Mouse (Mus musculus) A20 (cell line): ENCODE measurements around the gene Pds5b.
A peak's percentile ranks its signal among the peaks of the same experiment; 100 is the strongest.
"Not testable (repeated sequence)": the region's sequence is repeated elsewhere in the genome, so short reads cannot be mapped to it uniquely, and the experiment has no call there.

Experiments
- DNase-seq: peaks from one replicate; pipeline ENCODE4 v3.0.0-alpha.2; 2011; ENCODE audit warnings: low read depth, low spot score

Pds5b gene

DNA sequence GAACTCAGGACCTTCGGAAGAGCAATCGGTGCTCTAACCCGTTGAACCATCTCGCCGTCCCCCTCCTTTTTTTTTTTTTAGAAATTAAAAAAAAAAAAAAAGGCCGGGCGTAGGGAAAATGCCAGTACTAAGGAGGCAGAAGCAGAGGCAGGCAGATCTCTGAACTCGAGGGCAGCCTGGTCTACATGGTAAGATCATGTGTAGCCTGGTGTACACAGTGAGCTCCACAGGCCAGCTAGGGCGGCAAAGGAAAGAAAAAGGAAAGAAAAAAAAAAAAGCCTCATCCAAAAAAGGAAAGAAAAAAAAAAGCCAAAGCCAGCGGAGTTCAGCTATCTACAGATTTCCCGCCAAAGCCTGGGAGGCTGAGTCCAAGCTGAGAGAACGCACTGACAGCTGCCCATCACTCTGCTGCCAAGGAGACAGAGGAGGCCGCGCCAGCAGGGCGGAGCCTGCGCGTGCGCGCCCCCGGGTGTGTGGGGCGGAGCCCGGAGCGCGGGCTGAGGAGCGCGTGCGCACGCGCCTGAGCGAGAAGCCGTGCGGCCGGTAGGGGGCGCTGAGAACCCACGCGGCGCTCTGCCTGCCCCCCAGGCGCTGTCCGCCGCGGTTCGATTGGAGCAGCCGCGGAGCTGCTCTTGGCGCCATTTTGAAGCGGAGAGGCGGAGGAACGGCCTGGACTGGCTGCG is at the start of gene Pds5b:
Pds5b (plus strand) TSS at position 587 of the 683 bp plus-strand sequence.
- DNase-seq, result peak; percentile 98

DNA sequence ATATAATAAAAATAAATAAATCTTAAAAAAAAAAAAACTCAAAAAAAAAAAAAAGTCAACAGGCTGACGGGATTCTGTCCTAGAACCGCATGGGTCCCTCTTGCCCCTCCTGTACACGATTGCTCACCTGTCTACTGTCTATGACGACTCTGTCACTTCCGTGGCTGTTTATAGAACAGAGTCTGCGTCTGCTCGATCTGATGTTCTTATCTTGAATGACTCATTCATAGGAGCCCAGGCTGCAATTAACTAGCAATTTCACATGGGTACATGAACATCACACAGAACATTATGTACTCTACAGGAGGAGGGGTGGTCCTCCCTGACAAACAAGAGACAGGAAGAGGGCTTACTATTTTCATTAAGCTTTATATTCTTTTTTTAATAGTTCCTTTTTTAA is 48.0 kb upstream of the Pds5b start:
- no peak for DNase-seq

GRCm38 (mm10) chr5:150629272-150629671 is 44.3 kb upstream of the Pds5b start:
- DNase-seq, result no peak

GRCm38 (mm10) chr5:150629692-150630091 is 43.8 kb upstream of the Pds5b start:
- no peak for DNase-seq

GRCm38 (mm10) chr5:150641440-150641839 is 32.1 kb upstream of the Pds5b start:
- DNase-seq, result no peak

GRCm38 (mm10) chr5:150643390-150643789 is 30.1 kb upstream of the Pds5b start:
- DNase-seq, result not testable (repeated sequence)

DNA sequence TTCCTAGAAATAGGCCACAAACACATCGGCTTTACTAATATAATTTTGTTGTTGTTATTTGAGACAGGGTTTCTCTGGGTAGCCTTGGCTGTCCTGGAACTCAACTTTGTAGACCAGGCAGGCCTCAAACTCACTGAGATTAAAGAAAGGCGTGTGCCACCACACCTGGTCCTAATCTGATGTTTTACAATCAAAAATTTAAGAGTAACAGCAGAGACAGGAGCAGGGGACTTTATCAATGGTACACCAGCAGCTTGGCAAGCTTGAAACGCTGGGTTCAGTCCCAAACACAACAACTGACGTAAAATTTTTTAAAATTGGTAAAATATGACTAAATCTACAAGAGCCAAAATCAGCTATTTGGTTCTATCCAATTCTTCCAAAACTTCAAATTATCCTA is 28.6 kb upstream of the Pds5b start:
- DNase-seq, result no peak

- no peak for DNase-seq
These were observed 21.0 kb upstream of the Pds5b start for GRCm38 (mm10) chr5:150652578-150652977.

GRCm38 (mm10) chr5:150654548-150654947 is 19.0 kb upstream of the Pds5b start:
- DNase-seq, result no peak

- not testable (repeated sequence) for DNase-seq
These were observed 14.1 kb upstream of the Pds5b start for GRCm38 (mm10) chr5:150659425-150659824.

GRCm38 (mm10) chr5:150660296-150660695 is 13.2 kb upstream of the Pds5b start:
- DNase-seq, result not testable (repeated sequence)

DNA sequence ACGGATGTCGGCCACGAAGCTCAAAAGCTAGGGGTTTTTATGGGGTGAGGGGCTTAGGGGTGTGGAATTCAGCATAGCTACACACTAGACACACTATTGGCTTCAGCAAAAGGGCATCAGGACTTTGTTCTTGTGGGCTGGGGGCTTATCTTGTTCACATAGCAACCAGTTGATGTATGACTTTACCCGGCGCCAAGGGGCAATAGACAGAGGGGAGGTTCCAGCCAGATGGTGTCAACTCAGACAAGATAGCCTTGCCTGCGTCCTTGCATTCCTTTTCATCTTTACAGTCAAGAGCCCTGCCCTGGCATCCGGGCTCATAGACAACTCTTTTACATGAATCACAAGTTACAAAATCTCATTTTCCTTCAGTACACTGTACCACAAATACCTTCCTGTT is 9.6 kb upstream of the Pds5b start:
- not testable (repeated sequence) for DNase-seq

DNA sequence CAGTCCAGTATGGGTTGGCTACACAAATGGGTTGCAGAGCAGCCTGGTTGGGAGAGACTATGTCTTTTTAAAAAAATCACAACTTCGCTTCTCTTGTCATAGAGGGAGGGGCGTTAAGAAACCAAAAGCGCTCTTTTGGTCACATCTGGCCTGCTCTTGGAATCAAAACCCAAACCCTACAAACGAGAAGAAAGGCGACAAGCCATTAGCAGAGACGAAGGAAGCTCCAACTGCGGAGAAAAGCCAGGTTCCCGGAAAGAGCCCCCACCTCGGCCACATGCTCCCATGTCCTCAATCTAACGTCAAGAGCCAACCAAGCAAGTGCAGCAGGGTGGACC is 8.8 kb upstream of the Pds5b start:
- DNase-seq, result no peak

- DNase-seq, result peak; percentile 98
These were observed 8.2 kb upstream of the Pds5b start for GRCm38 (mm10) chr5:150665132-150665954.

- DNase-seq, result not testable (repeated sequence)
These were observed 7.3 kb upstream of the Pds5b start, which contains the start of gene N4bp2l2 for GRCm38 (mm10) chr5:150666133-150666739. Gene N4bp2l2, minus strand, starts transcription at chr5:150666183.

GRCm38 (mm10) chr5:150668731-150669130 is 4.8 kb upstream of the Pds5b start:
- DNase-seq, result peak; percentile 51

GRCm38 (mm10) chr5:150672343-150672742 is 1.2 kb upstream of the Pds5b start:
- no peak for DNase-seq

GRCm38 (mm10) chr5:150673880-150674621 is 512 bp downstream of the Pds5b start:
- DNase-seq, result peak; percentile 71

DNA sequence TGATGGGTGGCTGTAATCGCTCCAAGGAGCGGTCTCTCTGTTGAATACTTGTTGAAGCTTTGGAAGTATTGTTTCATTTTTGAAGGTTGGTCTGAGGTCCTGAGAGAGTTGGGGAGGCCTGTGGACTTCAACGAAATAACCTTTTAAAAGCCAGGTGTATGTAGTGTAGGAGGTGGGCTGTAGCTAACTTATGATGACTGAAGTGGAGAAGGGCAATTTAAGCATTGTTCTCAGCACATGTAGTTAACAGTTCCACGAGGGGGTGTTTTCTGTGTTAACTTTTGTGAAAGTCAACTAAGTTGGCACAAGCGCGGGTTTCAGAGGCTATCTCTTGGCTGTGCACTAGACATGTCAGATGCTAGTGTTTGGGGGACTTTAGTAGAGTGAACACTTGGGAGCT is 1.3 kb downstream of the Pds5b start:
- peak; percentile 59 for DNase-seq

GRCm38 (mm10) chr5:150682862-150683261 is 9.3 kb downstream of the Pds5b start:
- DNase-seq, result not testable (repeated sequence)

- DNase-seq, result no peak
These were observed 17.1 kb downstream of the Pds5b start for GRCm38 (mm10) chr5:150690685-150691084.

DNA sequence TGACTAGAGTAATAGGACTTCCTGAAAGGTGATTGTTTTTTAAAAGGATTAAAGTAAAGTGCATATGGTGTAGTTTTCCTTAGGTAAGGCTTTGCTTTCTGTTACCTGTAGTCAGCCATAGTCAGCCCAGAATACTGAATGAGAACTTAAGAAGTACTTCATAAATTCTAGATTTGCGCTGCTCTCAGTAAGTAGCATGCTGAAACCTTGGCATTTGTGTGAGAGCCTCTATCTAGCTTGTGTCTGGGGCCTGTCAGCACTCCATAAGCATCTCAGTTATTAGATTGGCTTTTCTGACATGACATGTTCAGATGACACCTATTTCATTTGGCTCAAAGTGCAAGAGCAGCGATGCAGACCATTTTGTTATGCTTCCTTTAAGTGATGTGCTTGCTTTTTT is 19.7 kb downstream of the Pds5b start:
- no peak for DNase-seq
